Mouse (Mus musculus) embryo, embryonic 11.5 days (tissue): Measurements from ENCODE around the gene Tacc2.

Experiments
- DNase-seq: peaks from one replicate; pipeline ENCODE4 v3.0.0-alpha.2; 2012; ENCODE audit warnings: low read depth, low spot score

Tacc2 gene

DNA sequence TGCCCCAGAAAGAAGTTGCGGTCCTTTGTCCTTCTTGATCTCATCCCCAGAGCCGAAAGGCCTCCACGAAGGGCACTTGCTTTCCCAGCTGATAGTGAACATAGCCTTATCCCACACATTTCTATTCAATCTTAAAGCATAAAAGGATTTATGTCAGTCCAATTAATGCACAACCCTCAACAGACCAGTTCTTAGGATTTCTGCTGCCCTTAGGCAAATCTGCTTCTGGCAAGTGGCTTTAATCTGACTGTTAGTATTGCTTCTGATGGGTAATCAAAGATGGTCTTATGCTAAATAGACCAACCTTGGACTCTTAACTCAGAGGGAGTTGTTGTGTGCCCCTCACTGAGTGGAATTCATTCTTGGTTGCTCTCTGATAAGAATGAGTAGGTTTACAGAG, 40.4 kb downstream of the Tacc2 start:
- no peak for DNase-seq

DNA sequence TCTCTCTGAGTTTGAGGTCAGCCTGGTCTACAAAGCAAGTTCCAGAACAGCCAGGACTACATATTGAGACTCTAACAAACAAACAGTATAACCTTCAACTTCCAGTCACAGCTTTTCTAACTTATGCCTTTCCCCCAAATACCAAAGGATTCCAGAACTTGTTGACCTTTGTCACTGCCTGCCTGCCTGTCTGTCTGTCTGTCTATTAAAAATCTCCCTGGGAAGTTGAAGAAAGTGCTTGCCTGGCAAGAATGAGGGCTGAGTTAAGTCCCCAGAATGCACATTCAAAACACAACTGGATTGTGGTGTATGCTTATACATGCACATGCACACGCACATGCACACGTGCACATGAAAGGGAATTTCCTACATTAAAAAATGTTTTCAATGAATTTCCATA, 43.8 kb downstream of the Tacc2 start:
- no peak for DNase-seq

DNA sequence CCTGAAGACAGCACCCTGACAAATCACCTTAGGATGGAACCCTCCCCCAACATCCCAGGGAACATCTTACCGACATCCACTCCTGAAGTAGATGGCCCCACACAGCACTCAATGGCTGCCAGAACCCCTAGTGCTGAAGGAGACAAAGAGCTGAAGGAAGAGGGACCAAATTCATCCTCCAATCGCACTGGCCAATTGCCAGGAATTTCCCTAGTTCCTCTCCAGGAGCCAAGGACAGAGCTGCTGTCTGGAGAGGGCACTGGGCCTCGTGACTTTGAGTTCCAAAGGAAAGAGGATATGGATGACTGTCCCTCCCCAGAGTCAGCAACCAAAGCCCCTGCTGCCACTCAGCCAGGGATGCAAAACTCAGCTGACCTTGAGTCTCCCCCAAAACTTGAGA, 44.7 kb downstream of the Tacc2 start:
- no peak for DNase-seq

DNA sequence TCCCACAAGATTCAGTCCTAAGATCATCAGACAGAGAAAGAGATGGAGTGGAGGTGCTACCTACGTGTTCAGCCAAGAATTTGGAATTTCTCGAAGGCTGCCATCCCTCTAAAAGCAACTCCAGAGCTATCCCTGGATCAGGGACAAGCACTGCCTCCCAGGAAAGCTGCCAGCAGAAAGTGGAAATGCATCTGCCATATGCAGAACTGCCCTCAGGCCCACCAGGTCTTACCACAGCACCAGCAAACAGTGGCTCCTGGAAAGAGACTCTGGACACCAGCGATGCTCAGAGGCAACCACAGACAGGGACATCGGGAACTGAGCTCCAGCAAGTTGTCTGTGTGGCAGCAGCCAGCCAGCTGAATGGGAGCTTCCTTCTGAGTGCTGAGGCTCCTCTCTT, 45.1 kb downstream of the Tacc2 start:
- DNase-seq = no peak

DNA sequence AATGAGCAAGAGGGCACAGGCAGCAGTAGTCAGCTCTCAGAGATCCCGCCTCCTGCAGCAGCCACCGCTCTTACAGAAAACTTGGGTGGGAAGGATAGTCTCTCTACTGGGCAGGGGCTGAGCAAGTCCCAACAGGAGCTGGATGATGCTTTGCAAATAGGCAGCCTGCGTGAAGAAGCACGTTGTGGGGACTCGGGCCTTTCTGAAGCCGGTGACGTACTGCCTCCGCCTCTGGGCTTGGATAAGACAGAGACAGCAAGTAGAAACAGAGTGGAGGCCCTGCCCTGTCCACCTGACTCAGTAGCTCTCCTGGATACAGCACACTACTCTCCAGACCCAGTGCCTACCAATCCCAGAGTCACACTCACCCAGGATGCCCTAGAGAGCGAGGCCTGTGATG, 47.1 kb downstream of the Tacc2 start:
- no peak for DNase-seq

DNA sequence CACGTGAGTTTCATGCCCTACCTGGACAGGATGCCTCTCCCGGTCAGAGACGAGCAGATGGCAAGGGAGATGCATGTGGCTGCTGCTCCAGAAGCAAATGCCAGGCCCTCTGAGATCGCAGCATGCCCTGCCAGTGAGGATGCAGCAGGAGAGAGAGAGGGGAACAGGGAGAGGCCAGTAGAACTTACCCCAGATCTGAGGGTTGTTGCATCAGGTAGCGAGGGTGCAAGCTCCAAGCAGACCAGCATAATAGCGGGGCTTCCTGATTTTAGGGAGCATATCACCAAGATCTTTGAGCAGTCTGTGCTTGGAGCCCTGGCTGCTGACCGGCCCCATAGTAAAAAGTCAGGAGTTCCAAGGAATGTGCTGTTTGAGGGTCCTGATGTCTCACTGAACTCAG, 48.1 kb downstream of the Tacc2 start:
- DNase-seq = no peak

DNA sequence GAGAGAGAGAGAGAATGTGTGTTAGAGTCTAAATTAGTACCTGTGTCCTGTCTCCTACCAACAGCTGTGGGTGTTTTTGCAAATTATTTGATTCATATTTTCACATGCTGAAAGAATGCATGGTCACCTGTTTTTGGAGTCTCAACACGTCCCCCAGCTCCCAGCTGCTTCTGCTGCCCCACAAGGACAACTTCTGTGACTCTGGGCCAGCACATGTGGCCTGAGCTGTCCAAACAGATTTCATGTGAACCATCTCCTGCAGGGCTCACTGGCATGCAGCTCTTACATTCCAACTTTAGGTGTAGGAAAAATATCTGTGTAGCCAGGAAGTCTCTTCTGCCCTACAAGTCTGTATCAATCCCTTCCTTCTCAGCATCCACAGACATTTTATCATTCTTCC, 51.4 kb downstream of the Tacc2 start:
- DNase-seq = no peak

DNA sequence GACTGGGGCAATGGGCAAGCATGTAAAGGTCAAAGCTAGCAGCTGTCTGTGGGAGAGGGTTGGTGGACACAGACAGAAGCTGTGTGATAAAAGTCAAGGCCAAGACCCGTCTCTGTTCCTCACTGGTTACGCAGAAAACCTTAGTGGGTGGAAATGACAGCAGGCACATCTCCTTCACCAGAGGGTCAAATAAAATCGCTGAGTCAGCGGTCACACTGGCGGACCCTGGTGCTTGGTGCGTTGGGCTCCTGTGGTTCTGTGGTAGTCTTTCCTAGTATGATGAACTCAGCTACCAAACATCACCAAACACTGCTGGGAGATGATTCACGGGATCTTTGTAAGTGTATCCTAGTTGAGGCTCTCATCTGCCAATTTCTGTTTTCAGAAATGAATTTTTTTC, 52.8 kb downstream of the Tacc2 start:
- no peak for DNase-seq

DNA sequence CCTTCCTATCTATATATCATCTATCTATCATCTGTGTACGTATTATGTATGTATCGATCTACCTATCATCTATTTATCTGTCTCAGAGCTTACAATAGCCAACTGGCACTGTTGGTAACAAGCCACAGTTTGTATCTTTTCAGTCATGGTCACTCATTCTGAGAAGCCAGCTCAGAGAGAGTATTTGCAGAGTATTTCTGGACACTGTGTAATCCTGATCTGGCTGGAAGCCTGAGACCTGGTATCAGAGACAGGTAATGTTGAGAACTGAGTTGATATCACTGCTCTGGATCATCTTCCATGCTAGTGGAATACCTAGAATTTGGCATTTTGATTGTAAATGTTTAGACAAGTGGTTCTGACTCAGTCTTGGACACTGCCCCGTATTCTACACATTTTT, 53.7 kb downstream of the Tacc2 start:
- no peak for DNase-seq

DNA sequence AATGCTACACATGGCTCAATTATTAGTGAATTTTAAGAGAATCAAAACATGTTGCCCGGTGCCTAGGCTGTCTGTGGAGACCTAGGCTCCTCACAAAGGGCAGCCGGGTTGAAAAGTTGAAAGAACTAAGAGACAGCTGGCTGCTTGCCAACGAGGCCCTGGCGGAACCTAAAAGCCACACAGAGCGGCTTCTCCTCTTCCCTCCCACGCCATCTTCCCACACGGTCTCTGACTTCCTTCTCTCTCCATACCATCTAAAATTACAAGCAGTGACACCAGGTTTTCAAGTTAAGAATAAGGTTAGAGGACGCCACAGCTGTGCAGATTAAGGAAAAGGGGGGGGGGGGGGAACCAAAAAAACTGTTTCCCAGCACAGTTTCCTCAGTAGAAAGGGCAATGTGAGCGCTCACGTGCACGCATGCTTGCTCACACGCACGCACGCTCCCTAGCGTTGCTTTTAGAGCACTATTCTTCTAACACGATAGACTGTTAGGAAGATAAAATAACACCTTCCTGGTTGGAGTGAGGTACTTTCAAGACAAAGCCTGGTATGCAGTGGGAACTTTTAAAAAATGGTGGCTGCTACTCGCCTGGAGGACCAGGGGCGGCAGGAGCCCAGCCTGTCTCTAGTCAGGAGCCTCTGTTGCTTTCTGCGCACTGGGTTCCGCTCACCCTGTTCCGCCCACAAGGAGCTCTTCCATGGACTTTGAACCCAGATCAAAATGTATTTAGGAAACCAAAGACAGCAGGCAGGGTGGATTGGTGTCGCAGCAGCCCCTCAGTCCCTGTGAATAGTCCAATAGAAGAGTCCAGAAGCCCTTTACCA, 54.5 kb downstream of the Tacc2 start:
- peak; percentile 32 for DNase-seq

DNA sequence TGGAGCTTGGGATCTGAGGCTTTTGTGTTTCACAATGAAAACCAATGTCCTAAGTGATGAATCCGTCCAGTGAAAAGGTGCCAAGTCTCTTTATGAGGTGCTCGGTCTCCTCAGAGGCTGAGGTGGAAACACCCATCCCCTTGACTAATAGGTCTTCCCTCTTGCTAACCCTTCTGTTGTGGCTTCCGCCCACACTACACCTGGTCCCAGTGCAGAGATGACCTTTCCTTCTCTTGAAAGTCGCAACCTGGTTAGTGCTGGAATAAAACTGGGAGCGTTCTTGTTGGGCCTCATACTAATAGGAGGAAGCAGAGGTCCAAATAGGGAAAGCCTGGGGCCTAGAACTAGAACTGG, 55.1 kb downstream of the Tacc2 start:
- DNase-seq = no peak

DNA sequence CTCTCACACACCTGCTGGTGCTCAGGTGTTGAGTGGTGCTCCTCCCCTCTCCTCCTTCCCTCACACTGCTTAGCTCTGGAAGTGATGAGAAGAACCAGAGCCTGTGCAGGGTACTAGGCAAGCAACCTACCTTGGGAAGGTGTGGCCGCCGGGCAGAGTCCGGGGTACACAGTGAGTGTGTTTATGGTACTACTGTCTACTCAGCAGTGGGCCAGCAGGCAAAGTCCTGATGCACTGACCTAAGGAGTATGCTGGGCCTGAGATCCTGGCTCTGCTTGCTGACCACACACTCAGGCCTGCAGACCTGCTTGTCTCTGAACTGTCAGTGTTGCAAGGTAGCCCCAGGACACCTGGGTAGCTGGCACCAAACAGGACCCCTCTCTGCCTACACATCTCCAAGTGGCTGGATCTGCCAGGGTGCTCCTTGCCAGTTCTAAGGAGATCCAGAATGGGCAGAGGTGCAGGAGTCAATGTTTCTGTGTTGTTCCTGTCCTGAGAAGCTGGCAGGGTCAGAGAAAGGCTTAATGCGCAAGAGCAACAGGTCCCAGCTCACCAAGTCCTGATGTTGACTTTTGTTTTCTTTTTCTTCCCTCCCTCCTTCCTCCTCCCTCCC, 57.1 kb downstream of the Tacc2 start:
- no peak for DNase-seq

DNA sequence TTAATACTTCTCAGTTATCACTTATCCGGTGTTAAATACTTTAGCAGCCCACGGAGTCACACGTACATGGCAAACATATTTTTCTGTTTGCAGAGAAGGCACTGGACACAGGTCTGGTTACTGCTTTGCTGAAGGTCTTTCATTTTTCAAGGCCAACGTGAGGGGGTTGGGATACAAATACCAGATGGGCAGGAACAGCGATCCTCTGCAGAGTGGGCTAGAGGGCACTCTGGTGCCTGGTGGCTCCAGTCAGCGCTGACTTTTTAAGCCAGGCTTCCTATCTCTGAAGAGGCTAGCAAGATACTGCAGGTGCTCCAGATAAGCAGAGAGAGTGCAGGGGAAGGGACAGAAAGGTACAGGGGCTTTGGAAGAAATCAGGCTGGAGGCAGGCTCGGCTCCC, 58.0 kb downstream of the Tacc2 start:
- DNase-seq = no peak

DNA sequence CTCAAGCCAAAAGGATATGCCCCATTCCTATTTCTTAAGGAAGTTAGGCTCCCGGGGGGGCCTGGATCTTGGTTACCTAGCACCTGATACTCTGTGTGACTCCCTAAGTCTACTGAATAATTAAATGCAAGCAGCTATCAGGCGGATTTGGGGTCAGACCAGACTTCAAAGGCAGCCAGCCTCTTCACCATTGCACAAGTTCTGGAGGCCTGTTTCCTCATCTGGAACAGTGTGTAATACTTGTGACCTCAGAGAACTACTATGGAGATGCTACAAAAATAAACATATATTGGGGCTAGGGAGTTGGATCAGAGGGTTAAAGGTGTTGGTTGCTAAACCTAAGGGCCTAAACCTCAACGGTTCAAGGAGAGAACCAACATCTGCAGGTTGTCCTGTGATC, 59.0 kb downstream of the Tacc2 start:
- no peak for DNase-seq

DNA sequence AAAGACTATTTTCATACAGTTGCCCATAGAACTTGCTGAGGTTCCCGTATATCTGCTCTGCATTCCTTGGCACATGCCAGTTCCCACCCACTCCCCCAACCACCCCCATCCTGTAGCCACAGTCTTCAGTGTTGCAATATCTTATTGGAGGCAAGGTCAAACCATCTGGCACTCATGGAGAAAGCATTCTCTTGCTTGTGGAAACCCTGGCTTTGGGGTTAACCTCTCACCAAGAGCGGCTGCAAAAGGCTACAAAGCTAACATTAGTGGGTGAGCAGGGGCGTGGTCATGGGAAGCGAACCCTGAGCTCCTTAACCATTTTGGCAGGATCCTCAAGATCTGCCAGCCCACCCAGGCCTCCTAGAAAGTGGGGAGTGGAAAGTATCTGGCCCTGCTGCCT, 59.7 kb downstream of the Tacc2 start:
- DNase-seq = no peak

DNA sequence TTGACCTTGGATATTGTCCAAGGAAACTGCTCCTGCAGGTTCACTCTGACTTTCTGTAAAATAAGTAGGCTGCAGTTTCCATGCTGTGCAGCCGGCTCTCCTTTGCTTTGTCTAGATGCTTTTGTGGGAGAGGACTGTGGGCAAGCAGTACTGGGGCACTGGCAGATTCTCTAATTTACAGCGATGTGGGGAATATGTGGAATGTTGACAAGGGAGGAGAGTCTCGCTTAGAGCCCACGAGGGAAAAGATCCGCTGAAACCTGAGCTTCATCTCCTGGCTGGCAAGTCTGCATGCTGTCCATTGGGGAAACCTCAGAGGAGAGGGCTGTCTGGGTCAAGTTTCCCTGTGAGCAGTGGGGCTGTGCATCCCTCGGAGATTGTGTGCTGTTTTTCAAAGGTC, 60.6 kb downstream of the Tacc2 start:
- DNase-seq = no peak

DNA sequence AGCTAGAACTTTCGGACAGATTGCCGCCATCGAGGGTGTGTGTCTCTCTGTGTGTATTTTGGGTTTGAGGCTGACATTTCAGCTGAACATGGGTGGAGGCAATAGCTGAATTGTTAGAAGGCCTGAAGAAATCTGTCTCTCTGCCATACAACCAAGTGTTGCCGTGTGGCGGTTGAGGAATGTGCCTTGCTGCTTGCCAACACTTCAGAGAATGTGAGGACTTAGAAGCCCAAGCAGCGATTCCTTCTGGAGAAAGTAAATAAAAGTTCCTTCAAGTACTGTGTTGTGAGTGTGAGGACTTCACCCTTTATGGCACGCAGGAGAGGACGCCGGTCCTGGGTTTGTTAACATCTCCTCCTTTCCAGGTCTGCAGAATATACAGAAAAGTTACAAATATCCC, 63.4 kb downstream of the Tacc2 start:
- no peak for DNase-seq

DNA sequence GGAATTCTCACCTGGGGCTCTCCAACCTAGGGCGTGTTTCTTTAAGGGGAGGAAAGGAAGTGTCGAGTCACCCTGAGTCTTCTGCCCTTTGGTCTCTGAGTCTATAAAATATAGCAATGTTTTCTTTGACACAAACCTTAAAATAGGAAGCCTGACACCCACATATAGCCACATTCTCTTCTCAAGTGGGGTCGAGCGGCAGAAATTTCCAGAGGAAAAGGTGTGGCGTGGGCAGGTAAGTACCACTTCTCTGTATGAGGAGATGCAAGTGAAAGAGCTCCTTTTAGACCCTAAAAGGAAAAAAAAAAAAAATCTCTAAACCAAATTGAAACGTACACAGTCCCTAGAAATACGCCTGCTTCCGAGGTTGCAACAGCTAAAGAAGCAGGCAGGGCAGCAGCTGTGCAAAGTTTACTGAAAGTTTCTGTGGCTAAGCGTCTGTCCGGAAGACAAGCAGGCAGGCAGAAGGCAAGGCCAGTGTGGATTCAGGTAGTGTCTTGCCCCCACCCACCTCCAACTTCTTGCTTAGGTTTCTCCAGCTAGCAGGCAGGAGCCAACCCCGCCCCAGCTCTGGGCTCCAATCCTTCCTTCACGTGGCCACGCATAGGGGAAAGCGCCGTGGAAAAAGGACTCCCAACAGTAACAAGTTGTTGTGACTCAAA, 68.2 kb downstream of the Tacc2 start:
- peak; percentile 51 for DNase-seq

DNA sequence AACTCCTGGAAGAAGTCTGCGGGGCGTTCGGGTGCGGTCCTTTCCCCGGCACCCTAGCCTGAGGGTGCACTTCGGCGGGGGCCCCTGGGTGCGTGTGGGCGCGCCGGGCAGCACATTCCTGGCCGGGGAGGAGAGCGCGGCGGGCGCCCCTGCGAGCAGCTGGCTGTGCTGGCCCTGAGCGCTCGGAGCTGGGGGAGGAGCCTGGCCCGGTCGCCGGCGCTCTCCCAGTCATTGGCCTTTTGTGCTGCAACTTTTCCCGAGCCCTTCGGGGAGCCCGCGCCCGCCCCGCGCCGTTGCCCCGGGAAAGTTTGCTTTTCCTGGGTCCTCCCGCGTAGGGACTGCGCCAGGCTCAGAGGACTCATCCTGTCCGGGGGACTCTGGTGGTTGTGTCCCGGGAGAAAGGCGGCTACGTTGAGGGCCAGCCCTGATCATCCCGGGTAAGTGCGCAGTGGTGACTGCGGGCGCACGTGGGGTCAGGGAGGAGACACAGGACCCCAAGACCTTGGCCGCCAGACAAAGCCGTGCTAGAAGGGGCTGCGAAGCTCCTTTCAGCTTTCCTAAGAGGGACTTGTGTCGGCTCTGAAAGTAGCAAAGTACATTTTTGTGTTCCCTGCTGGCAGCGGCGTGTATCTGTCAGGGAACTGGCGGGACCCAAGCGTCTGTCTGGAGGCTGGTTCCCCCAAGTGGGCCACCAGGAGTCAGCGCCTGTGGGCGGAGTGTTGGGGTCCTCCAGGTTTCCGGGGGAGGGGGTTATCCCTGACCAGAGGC, 68.9 kb downstream of the Tacc2 start:
- peak; percentile 54 for DNase-seq

DNA sequence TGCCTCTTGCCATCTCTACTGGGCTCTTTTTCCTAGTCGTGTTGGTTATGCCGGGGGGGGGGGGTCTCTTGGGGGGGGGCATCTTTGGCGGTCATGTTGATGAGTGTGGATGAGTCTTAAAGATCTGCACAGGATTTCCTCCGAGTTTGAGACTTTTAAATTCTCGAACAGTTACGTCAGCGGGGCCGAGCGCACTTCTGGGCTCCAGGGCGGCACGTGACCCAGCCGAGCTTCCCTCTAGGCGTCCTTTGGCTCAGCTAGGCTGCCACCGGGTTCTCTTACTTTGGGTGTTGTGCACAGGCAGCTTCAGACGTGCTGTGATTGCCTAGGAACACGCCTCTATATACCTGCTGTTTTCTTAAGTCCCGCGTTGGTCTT, 69.5 kb downstream of the Tacc2 start:
- DNase-seq = peak; percentile 70

DNA sequence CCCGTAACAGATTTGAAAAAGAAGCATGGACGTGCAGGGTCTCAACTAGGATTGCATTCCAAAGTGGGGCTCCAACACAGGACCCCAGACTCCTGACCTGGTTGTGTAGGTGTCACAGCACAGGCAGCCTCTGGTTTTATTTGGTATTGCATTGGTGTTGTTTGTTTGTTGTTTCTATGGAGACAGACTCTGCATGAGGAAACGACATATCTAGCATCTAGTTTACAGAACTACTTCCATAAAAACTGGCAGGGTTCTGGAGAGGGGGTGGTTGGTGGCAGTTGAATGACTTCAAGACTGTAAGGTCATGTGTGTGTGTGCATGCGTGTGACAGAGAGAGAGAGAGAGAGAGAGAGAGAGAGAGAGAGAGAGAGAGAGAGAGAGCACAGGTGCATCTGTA, 70.8 kb downstream of the Tacc2 start:
- no peak for DNase-seq

DNA sequence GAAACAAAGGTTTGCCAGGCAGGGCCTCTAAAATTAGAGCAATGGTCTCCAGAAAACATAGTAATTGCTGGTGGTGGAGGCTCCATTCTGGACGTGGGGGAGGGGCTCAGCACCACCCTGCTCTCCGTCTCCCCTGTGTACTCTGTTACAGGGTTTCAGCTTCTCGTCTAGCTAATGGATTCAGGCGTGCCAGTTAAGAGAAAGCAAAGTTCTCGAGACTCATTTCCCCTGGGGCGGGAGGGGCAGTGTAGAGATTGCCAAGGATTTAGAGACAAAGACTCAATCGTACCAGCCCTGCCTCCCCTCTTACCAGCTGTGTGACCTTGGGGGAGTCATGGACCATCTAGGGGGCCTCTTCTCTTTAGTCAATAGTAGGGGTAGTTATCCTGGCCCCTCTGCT, 72.0 kb downstream of the Tacc2 start:
- DNase-seq = no peak
